Mouse (Mus musculus) T-cell, adult 66 days (primary cell): Measurements from ENCODE around the gene Atl3. TPM values are rescaled to one million over a fixed set of nuclear protein-coding genes. Genes with fewer than 3 reads are reported as not detected.

Experiments
- total RNA-seq, 2 experiments: library from RNA; stranded (reverse); gene quantifications; 3 replicates in 1 of 2; 4 replicates in 1 of 2; pipeline ENCODE4 v1.2.4; 2023

Atl3 gene
- total RNA-seq, result 10 to 100 TPM; 47.2 to 50.3 TPM

GRCm38 (mm10) chr19:7493352-7494186 is at the start of gene Atl3:
Gene Atl3 (plus strand): TSS chr19:7494040.

GRCm38 (mm10) chr19:7482599-7483511 is 11.0 kb upstream of the Atl3 start, which contains the start of gene Rtn3:
Gene Rtn3 (minus strand): TSS chr19:7483281.

GRCm38 (mm10) chr19:7557328-7557822 is 63.5 kb downstream of the Atl3 start, which contains the start of gene Pla2g16:
Gene Pla2g16 (plus strand): TSS chr19:7557459.

Other genes with a start within 250 kb of the Atl3 start
- gene Rcor2, start 226.7 kb upstream of the Atl3 start, total RNA-seq, result 1 to 10 TPM; 1.5 to 1.7 TPM
- 100 to 1,000 TPM; 255 to 274 TPM for gene Mark2, start 152.2 kb upstream of the Atl3 start, total RNA-seq
- 10 to 100 TPM; 25.2 to 29.4 TPM for gene Spindoc, start 111.0 kb upstream of the Atl3 start, total RNA-seq
- 1 to 10 TPM; 2.3 to 3.2 TPM for gene 2700081O15Rik, start 76.4 kb upstream of the Atl3 start, total RNA-seq
- 10 to 100 TPM; 51.8 to 56.5 TPM for gene Rtn3, start 10.8 kb upstream of the Atl3 start, total RNA-seq
- gene Pla2g16, start 63.4 kb downstream of the Atl3 start, total RNA-seq, result 10 to 100 TPM; 33.1 to 35.7 TPM
- gene Lgals12, start 113.2 kb downstream of the Atl3 start, total RNA-seq, result not detected
- gene Hrasls5, start 118.5 kb downstream of the Atl3 start, total RNA-seq, result under 1 TPM in 1 of 2 experiments, not detected in 1; 0.56 TPM
- gene Slc22a19, start 217.3 kb downstream of the Atl3 start, total RNA-seq, result not detected